Mouse (Mus musculus) CH12.LX (cell line): ENCODE measurements around the gene Cks2. TPM values are rescaled to one million over a fixed set of nuclear protein-coding genes. Genes with fewer than 3 reads are reported as not detected.
"Not testable (repeated sequence)": the region's sequence is repeated elsewhere in the genome, so short reads cannot be mapped to it uniquely, and the experiment has no call there.

Source experiments
- DNase-seq: peaks from one replicate; pipeline ENCODE4 v3.0.0-alpha.2; 2013; ENCODE audit errors: extremely low read depth
- H3K27ac ChIP-seq: 2 replicates; pipeline ENCODE4 v1.5.1; 2012; ENCODE audit warnings: low read depth, mild to moderate bottlenecking, control low read depth, moderate library complexity; ENCODE audit not compliant: insufficient read depth
- H3K27me3 ChIP-seq: replicated peaks from 2 replicates; pipeline ENCODE3; 2012; ENCODE audit warnings: inconsistent platforms
- H3K36me3 ChIP-seq, 2 experiments: replicated peaks in 1 of 2; 2 replicates each; pipeline versions ENCODE3 to v1.6.1; 2012; ENCODE audit warnings: inconsistent platforms in 1 of 2, low read length in 1 of 2, mild to moderate bottlenecking in 1 of 2, mixed read lengths in 1 of 2, moderate library complexity in 1 of 2; ENCODE audit not compliant: control insufficient read depth in 1 of 2, insufficient read depth in 1 of 2
- H3K4me1 ChIP-seq, 2 experiments: 2 replicates each; pipeline ENCODE4 v1.6.1; 2012; ENCODE audit warnings: inconsistent platforms in 1 of 2, moderate library complexity in 1 of 2; ENCODE audit not compliant: insufficient read depth in 2 of 2, control insufficient read depth in 1 of 2
- H3K4me2 ChIP-seq: 2 replicates; pipeline ENCODE4 v1.6.1; 2012; ENCODE audit warnings: low read depth, mild to moderate bottlenecking, control low read depth; ENCODE audit not compliant: poor library complexity, insufficient read depth, severe bottlenecking
- H3K4me3 ChIP-seq, 3 experiments: fragments of 150-350 bp in 1 of 3; sonication (generic) in 1 of 3; replicated peaks in 1 of 3; 2 replicates each; pipeline versions ENCODE3 to v1.5.1; 2011 to 2012; ENCODE audit warnings: low read depth in 2 of 3, low read length in 2 of 3, mild to moderate bottlenecking in 2 of 3, moderate library complexity in 2 of 3, control low read depth in 1 of 3, improper control_type of control experiment in 1 of 3, inconsistent platforms in 1 of 3, mixed read lengths in 1 of 3; ENCODE audit not compliant: poor library complexity in 1 of 3
- H3K79me2 ChIP-seq: replicated peaks from 2 replicates; pipeline ENCODE4 v1.6.1; 2012; ENCODE audit warnings: mild to moderate bottlenecking, moderate library complexity; ENCODE audit not compliant: control insufficient read depth, poor library complexity, insufficient read depth, severe bottlenecking; ENCODE audit errors: extremely low read depth
- H3K9ac ChIP-seq: 2 replicates; pipeline ENCODE4 v1.6.1; 2012; ENCODE audit warnings: low read depth, mild to moderate bottlenecking, control low read depth, moderate library complexity; ENCODE audit not compliant: insufficient read depth
- H3K9me3 ChIP-seq: replicated peaks from 2 replicates; pipeline ENCODE3; 2012; ENCODE audit warnings: low read length, inconsistent platforms, mixed read lengths
- CHD1 ChIP-seq: IDR thresholded peaks from 2 replicates; pipeline ENCODE4 v1.6.1; 2012; ENCODE audit warnings: low read depth, low read length, improper control_type of control experiment, inconsistent platforms
- CHD2 ChIP-seq: IDR thresholded peaks from 2 replicates; pipeline ENCODE4 v1.6.1; 2011; ENCODE audit warnings: low read length, improper control_type of control experiment
- CTCF ChIP-seq, 2 experiments: IDR thresholded peaks in 1 of 2; conservative IDR thresholded peaks in 1 of 2; 2 replicates each; pipeline ENCODE4 v1.5.1; 2011 to 2012; ENCODE audit warnings: low read depth in 2 of 2, low read length in 2 of 2, improper control_type of control experiment in 1 of 2, inconsistent platforms in 1 of 2, mild to moderate bottlenecking in 1 of 2, moderate library complexity in 1 of 2
- E2F4 ChIP-seq: IDR thresholded peaks from 2 replicates; pipeline ENCODE4 v1.6.1; 2011; ENCODE audit warnings: low read depth, low read length, improper control_type of control experiment; ENCODE audit not compliant: insufficient replicate concordance
- EP300 ChIP-seq: IDR thresholded peaks from 2 replicates; pipeline ENCODE4 v1.6.1; 2011; ENCODE audit warnings: low read length, improper control_type of control experiment
- HCFC1 ChIP-seq: IDR thresholded peaks from 2 replicates; pipeline ENCODE4 v1.6.1; 2012; ENCODE audit warnings: low read depth, mild to moderate bottlenecking, inconsistent platforms, low read length, improper control_type of control experiment
- JUN ChIP-seq: IDR thresholded peaks from 2 replicates; pipeline ENCODE4 v1.6.1; 2011; ENCODE audit warnings: low read depth, mild to moderate bottlenecking, low read length, improper control_type of control experiment, moderate library complexity; ENCODE audit not compliant: insufficient read depth
- MAFK ChIP-seq: IDR thresholded peaks from 2 replicates; pipeline ENCODE4 v1.6.1; 2011; ENCODE audit warnings: low read length, improper control_type of control experiment; ENCODE audit not compliant: insufficient replicate concordance
- MEF2A ChIP-seq: IDR thresholded peaks from 2 replicates; pipeline ENCODE4 v1.6.1; 2014; ENCODE audit warnings: low read depth, mild to moderate bottlenecking, inconsistent platforms, low read length, improper control_type of control experiment, borderline replicate concordance
- MXI1 ChIP-seq: IDR thresholded peaks from 2 replicates; pipeline ENCODE4 v1.6.1; 2011; ENCODE audit warnings: mild to moderate bottlenecking, low read depth, low read length, improper control_type of control experiment
- MYC ChIP-seq: IDR thresholded peaks from 2 replicates; pipeline ENCODE4 v1.6.1; 2011; ENCODE audit warnings: low read depth, mild to moderate bottlenecking, improper control_type of control experiment, low read length
- PAX5 ChIP-seq: IDR thresholded peaks from 2 replicates; pipeline ENCODE4 v1.6.1; 2012; ENCODE audit warnings: low read length, inconsistent platforms, mixed read lengths
- RAD21 ChIP-seq: IDR thresholded peaks from 2 replicates; pipeline ENCODE4 v1.6.1; 2011; ENCODE audit warnings: low read depth, mild to moderate bottlenecking, low read length, improper control_type of control experiment, moderate library complexity
- TBP ChIP-seq: conservative IDR thresholded peaks from 2 replicates; pipeline ENCODE4 v1.6.1; 2011; ENCODE audit warnings: low read depth, low read length, improper control_type of control experiment
- UBTF ChIP-seq: IDR thresholded peaks from 2 replicates; pipeline ENCODE4 v1.6.1; 2012; ENCODE audit warnings: low read depth, mild to moderate bottlenecking, inconsistent platforms, low read length, improper control_type of control experiment, moderate library complexity
- USF1 ChIP-seq: IDR thresholded peaks from 2 replicates; pipeline ENCODE4 v1.6.1; 2014; ENCODE audit warnings: low read depth, mild to moderate bottlenecking, inconsistent platforms, low read length, improper control_type of control experiment
- USF2 ChIP-seq: conservative IDR thresholded peaks from 2 replicates; pipeline ENCODE4 v1.6.1; 2011; ENCODE audit warnings: low read depth, low read length, improper control_type of control experiment
- ZC3H11A ChIP-seq: IDR thresholded peaks from 2 replicates; pipeline ENCODE4 v1.6.1; 2012; ENCODE audit warnings: low read depth, mild to moderate bottlenecking, inconsistent platforms, low read length, improper control_type of control experiment
- ZKSCAN1 ChIP-seq: IDR thresholded peaks from 2 replicates; pipeline ENCODE4 v1.6.1; 2012; ENCODE audit warnings: low read depth, inconsistent platforms, low read length, improper control_type of control experiment, borderline replicate concordance
- ZNF384 ChIP-seq: IDR thresholded peaks from 2 replicates; pipeline ENCODE4 v1.6.1; 2012; ENCODE audit warnings: low read depth, low read length, improper control_type of control experiment, inconsistent platforms
- dilution Hi-C: fragments of 300-500 bp; cut with MboI; formaldehyde crosslinking; loops from 2 replicates; pipeline ENCODE4 v1.14.3; 2020; ENCODE audit warnings: low sequenced_read_pairs; ENCODE audit not compliant: extremely low pct_unique_long_range_greater_than_20kb, extremely low pct_ligation_motif_present
- in situ Hi-C: fragments of 300-500 bp; cut with MboI; formaldehyde crosslinking; loops from 3 replicates; pipeline ENCODE4 v1.14.3; 2019; ENCODE audit warnings: low sequenced_read_pairs, low pct_ligation_motif_present, low pct_unique_long_range_greater_than_20kb, mixed read lengths
- polyA plus RNA-seq: library from polyadenylated mRNA; unstranded; fragments of >175 nt; gene quantifications from 2 replicates; pipeline ENCODE4 v1.2.1, GENCODE M21; 2012; ENCODE audit warnings: low read depth; ENCODE audit not compliant: insufficient read length
- total RNA-seq, 2 experiments: library from RNA; depleted of rRNA; stranded (reverse); fragments of 300-350 nt in 1 of 2; fragments of >200 nt in 1 of 2; gene quantifications; 2 replicates each; pipeline ENCODE4 v1.2.3; 2012 to 2014

The Cks2 gene
- total and polyA plus RNA-seq, 3 experiments: 142 to 465 (median 143) TPM

- peaks cover under 1% of the 10 kb centered on the region; the same call in 1 of the 2 replicates for H3K79me2 ChIP-seq
- TF ChIP-seq USF2 (no peak), ZKSCAN1 (no peak), EP300 (no peak), MXI1 (no peak), E2F4 (no peak), RAD21 (no peak), JUN (no peak), CHD1 (no peak), ZC3H11A (no peak), MAFK (no peak), UBTF (no peak), HCFC1 (no peak), TBP (no peak), ZNF384 (no peak), CTCF (conservative IDR thresholded peaks at IDR 0.05 in 1 of 2, IDR thresholded peaks at IDR 0.05 in 1 of 2; ENCODE audit: low read depth in 2 of 2, low read length in 2 of 2) (no peak)
- no peaks in the 10 kb centered on the region for H3K4me1 ChIP-seq
- no peaks in the 10 kb centered on the region for H3K9me3 ChIP-seq
- in situ Hi-C loops (no loop called here), dilution Hi-C loops (no loop called here)
- no peak overlapping the region for H3K27ac ChIP-seq
- no peak overlapping the region for H3K4me2 ChIP-seq
- H3K36me3 ChIP-seq: peaks cover 72 to 90% of the 10 kb centered on the region in 2 experiments
- H3K27me3 ChIP-seq: no peaks in the 10 kb centered on the region
- DNase-seq: no peak
- no peak overlapping the region for H3K4me3 ChIP-seq
- no peak overlapping the region for H3K9ac ChIP-seq
Measured at GRCm38 (mm10) chr13:51659573-51659972, 14.5 kb downstream of the Cks2 start.

- Histone ChIP-seq H3K4me2 (no peak overlapping the region), H3K36me3 (peaks cover 65 to 86% of the 10 kb centered on the region in 2 experiments), H3K27me3 (no peaks in the 10 kb centered on the region), H3K4me3 (no peak overlapping the region), H3K4me1 (no peaks in the 10 kb centered on the region), H3K27ac (no peak overlapping the region), H3K79me2 (no peaks in the 10 kb centered on the region), H3K9ac (no peak overlapping the region), H3K9me3 (no peaks in the 10 kb centered on the region)
- DNase-seq: no peak
- TF ChIP-seq JUN: no peak
- no peak for TF ChIP-seq USF1
- no peak for TF ChIP-seq CHD2
- no peak for TF ChIP-seq MYC
- TF ChIP-seq PAX5: no peak
- TF ChIP-seq EP300: no peak
- TF ChIP-seq MEF2A: no peak
- in situ Hi-C loops: no loop called here
- dilution Hi-C loops: no loop called here
Measured at GRCm38 (mm10) chr13:51663561-51663960, 18.5 kb downstream of the Cks2 start.

GRCm38 (mm10) chr13:51668195-51668594, 23.2 kb downstream of the Cks2 start:
- dilution Hi-C loops, H3K27me3 ChIP-seq, H3K4me3 ChIP-seq, H3K79me2 ChIP-seq, DNase-seq, H3K4me2 ChIP-seq, H3K27ac ChIP-seq, in situ Hi-C loops, H3K9me3 ChIP-seq, H3K9ac ChIP-seq, H3K4me1 ChIP-seq: not testable (repeated sequence)
- H3K36me3 ChIP-seq: peaks cover 59 to 78% of the 10 kb centered on the region in 2 experiments
